Mouse (Mus musculus) erythroblast, adult 5-6 weeks (primary cell): ENCODE data around the gene Paqr3. TPM values are rescaled to one million over a fixed set of nuclear protein-coding genes. Genes with fewer than 3 reads are reported as not detected.

Experiments
- ATAC-seq: replicated peaks from 2 replicates; pipeline ENCODE4 v1.8.0; 2016; ENCODE audit warnings: moderate number of reproducible peaks, mild to moderate bottlenecking, moderate TSS enrichment, inconsistent platforms; ENCODE audit not compliant: poor library complexity, low FRiP score, severe bottlenecking
- total RNA-seq, 2 experiments: library from RNA; stranded (forward) in 1 of 2; stranded (reverse) in 1 of 2; fragments of 150-400 nt in 1 of 2; fragments of 200-764, 138-1000 nt in 1 of 2; gene quantifications; 2 replicates each; pipeline versions ENCODE4 v1.2.3 to v1.2.4; 2015 to 2017; ENCODE audit warnings: low replicate concordance in 2 of 2

The Paqr3 gene
- total RNA-seq, 2 experiments from 2014 or later: 3.6 to 3.7 TPM

DNA sequence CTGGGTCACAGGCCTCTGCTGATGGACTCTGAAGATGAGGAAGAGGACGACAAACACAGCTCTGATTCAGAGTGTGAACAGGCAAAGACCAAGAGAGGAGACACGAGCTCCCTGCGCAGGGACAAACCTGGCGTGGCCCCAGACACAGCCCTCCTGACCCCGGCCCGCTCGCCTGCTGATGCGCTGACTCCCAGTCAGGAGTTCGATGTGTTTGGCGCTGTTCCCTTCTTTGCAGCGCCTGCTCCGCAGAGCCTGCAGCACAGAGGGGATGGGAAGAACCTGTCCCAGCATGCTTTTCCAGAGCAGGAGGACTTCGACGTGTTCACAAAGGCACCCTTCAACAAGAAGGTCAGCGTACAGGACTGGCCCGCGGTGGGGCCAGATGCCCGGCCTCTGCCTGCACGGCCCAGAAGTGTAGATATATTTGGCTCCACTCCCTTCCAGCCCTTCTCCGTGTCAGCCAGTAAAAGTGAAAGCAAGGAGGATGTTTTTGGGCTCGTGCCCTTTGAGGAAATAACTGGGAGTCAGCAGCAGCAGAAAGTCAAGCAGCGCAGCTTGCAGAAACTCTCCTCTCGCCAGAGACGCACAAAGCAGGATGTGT is 24.3 kb downstream of the Paqr3 start:
- ATAC-seq: no peak

- ATAC-seq: no peak
These were observed 26.3 kb downstream of the Paqr3 start for GRCm38 (mm10) chr5:97085071-97085470.

DNA sequence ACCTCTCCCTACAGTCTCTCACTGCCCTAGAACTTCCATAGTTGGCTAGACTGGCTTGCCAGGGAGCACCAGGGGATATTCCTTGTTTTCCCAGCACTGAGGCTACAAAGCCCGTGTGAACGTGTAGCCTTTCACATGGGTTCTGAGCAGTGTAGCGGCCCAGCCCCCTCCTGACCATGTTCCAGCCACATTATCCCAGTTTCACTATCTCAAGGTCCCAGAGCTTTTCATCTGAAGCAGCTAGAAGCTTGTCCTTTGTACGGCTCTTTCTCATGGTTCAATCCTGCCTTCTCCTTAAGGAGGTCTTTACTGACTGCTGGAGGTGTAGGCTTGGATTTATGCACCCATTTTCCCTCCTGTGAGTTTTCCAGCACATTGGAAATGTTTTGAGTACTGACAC is 26.9 kb downstream of the Paqr3 start:
- no peak for ATAC-seq

GRCm38 (mm10) chr5:97083701-97084100 is 27.7 kb downstream of the Paqr3 start:
- no peak for ATAC-seq

GRCm38 (mm10) chr5:97081481-97081880 is 29.9 kb downstream of the Paqr3 start:
- ATAC-seq: no peak

- ATAC-seq: no peak
These were observed 32.8 kb downstream of the Paqr3 start for GRCm38 (mm10) chr5:97078641-97079040.

DNA sequence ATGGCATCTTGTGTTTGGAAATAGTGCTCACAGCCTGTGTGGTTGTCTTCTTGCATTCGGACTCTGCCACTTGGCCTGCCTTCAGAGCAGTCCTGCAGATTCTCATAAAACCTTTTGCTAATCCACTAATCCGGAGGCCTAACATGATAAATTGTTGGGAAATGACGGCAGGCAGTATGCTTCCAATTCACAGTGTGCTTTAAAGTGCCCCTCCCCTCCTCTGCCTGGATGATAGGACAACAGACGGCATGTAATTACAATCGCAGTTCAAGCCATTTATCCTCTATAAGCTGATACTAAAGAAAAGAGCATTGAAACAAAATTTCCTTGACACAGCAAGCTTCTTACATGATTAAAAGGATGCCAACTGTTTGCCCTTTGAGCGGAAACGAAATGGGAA is 33.7 kb downstream of the Paqr3 start:
- no peak for ATAC-seq

DNA sequence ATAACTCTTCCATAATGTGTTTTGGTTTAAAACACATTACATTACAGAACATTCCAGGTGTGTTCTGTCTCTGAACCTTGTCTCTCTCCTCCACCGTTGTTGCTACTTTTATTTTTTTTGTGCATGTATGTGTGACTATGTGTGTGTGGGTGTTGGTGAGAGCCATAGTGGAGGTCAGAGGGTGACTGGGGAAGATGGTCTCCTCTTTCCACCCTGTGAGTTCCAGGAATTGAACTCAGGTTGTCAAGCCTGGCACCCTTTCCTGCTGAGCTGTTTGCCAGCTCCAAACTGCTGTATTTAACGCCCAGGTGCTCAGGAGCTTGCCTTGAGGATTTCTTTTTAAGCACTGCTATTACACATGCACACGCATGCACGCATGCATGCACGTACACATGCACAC is 35.2 kb downstream of the Paqr3 start:
- no peak for ATAC-seq

DNA sequence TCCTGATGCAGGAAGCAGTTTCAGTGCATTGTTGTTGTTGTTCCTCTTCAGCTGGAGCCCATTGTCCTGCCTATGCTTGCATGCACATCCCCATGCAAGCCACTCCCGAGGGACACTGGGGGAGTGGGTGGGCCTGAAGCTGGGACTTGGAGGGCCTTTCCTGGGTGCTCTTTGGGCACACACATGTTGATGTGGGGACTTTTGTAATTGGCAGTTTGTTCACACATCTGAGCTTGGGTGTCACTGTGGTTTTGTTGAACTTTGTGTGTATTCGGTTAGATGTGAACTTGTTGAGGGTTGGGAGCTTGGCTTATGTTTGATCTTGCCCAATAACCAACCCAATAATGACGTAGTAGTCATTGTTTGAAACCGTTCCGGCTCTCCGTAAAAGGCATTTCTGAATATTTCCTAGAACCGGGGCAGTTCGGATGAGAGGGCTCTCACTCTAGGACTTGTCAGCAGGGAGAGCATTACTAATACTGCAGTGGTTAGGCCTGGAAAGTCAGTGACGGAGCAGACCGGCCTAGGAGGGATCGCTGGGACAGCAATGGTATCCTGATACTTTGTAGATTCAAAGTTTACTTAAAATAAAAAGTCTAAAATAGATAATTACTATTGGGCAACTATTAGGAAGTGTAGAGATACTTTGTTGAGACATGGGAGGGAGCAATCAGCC is 35.8 kb downstream of the Paqr3 start:
- ATAC-seq: no peak

DNA sequence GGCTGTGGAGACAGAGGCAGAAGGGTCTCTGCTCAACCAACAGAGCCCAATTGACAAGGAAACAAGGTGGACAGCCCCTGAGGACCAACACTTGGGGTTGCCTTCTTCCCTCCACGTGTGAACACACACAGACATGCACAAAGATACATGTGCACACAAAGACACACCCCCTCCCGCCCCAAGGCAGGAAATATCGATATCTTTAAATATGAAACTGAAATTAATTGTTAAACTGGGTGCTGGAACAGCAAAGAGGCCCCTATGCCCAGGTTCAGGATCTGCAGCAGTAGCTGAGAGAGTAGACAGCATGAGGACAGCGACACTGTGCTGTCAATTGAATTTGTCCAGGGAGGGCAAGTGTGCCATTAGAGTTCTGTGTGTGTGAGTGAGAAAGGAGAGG is 45.6 kb downstream of the Paqr3 start:
- ATAC-seq: no peak

DNA sequence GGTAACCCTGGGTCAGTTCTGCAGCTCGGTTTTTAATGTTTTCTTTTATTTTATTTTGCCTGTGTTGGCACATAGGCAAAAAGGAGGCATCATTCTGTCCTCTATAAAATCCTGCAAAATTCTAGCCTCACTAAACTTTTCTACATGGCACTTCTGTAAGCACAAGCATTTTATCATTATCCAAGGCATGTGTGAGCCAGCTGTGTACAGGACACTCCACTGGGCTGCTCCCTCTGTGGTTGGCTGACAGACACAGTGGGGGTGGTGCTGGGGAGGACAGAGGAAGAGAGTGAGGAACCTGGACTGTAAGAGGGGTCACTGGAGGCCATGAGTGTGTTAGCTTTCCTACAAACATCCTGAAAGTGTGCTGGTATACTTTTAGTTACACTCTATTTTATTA is 49.4 kb downstream of the Paqr3 start:
- ATAC-seq: no peak

DNA sequence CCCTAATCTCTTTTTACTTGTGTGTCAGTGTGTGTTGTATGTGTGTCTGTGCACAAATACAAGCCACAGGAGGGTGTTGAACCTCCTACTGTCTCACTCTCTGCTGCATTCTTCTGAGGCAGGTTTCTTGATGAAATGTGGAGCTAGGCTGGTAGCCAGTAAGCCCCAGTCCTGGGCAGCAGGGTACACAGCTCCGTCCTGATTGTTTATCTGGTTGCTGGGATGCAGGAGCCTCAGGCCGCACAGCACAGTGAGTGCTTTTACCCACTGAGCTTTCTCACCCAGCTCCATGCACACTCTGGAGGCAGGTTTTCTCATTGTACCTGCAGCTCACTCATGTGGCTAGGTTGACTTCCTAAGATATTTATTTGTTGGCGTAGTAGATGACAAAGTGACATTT is 50.5 kb downstream of the Paqr3 start:
- ATAC-seq: no peak

- no peak for ATAC-seq
These were observed 54.5 kb downstream of the Paqr3 start for GRCm38 (mm10) chr5:97056791-97057450.

- no peak for ATAC-seq
These were observed 55.0 kb downstream of the Paqr3 start for GRCm38 (mm10) chr5:97056359-97056758.

DNA sequence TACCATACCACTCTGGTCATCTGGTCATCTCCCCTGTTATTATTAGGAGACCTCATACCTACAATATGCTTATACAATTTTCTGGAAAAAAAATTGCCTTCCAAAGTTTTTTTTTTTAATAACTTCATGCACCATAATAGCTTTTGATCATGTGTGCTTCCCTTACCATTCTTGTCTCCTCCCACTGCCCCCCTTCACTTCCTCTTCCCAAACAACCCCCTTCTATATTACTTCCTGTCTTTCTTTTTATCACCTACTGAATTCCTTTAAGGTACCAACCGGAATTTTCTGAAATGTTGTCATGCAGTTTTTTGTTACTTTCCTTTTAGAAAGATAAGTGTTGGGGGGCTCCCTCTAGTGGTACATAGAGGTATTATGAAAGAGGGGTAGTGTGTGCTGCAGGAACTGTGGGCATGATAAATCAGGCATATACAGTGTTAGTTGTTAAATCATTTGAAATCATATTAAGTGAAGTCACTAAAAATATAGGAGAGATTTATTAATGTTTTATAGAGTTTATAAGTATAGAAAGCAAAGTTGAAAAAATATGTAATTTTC is 55.8 kb downstream of the Paqr3 start:
- ATAC-seq: peak; percentile 66; the same call in 1 of the 2 replicates

DNA sequence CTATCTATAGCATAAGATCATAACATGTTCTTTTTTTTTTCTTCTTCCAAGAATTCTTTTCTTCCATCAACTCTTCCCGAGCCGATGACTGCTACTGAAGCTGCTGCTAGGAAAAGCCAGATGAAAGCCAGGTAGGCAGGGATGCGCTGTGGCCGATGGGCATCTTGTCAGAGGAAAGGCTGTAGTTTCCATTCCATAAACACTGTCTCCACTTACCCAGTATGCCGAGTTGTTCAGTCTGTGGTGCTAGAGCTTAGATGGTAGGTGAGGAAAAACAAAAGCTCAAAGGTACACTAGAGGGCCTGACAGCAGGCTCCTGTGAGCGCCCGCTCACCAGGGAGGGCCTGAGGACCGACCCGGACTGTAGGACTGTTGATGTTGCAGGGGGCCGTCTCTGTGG is 56.6 kb downstream of the Paqr3 start:
- ATAC-seq: no peak

- no peak for ATAC-seq
These were observed 57.2 kb downstream of the Paqr3 start for GRCm38 (mm10) chr5:97054166-97054565.

GRCm38 (mm10) chr5:97048905-97049304 is 62.5 kb downstream of the Paqr3 start:
- no peak for ATAC-seq

DNA sequence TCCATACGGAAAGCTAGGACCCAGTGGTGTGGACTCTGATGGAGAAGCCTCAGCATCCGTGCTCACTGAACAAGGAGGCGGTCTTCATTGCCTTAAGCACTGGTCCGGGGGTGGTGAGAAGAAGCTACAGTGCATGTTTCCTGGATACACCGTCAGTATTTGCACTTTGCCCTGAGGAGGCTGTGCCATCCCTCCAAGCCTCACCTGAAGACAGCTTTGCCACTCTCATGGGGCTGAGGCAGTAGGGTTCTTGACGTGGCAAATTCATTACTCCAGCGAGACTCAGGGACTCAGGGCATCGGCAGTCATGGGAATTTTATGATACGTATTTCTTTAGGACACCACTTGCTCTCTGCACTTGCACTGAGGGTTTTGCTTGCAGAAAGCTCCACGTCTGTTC is 64.7 kb downstream of the Paqr3 start:
- ATAC-seq: 0 out of 2 replicates have a peak, but pooled peaks have one; percentile 13

GRCm38 (mm10) chr5:97045260-97045659 is 66.1 kb downstream of the Paqr3 start:
- no peak for ATAC-seq
